Mouse (Mus musculus) kidney, adult 9 months (tissue): ENCODE data around the gene Pqlc2.

Experiments
- DNase-seq: peaks from one replicate; pipeline ENCODE4 v3.0.0; 2022

Gene Pqlc2

GRCm38 (mm10) chr4:139259302-139259871 lies 51.1 kb downstream of the Pqlc2 start:
- DNase-seq = no peak

- DNase-seq = no peak
Measured at GRCm38 (mm10) chr4:139258621-139259301, 51.7 kb downstream of the Pqlc2 start.

GRCm38 (mm10) chr4:139256708-139257107 lies 53.8 kb downstream of the Pqlc2 start:
- DNase-seq = no peak

GRCm38 (mm10) chr4:139256146-139256545 lies 54.4 kb downstream of the Pqlc2 start:
- no peak for DNase-seq

- DNase-seq = peak; percentile 36
Measured at GRCm38 (mm10) chr4:139253206-139253605, 57.3 kb downstream of the Pqlc2 start.

- DNase-seq = peak; percentile 88
Measured at GRCm38 (mm10) chr4:139252051-139252760, 58.3 kb downstream of the Pqlc2 start.

- no peak for DNase-seq
Measured at GRCm38 (mm10) chr4:139250886-139251285, 59.6 kb downstream of the Pqlc2 start.

- no peak for DNase-seq
Measured at GRCm38 (mm10) chr4:139250043-139250442, 60.5 kb downstream of the Pqlc2 start.

- no peak for DNase-seq
Measured at GRCm38 (mm10) chr4:139248736-139249135, 61.8 kb downstream of the Pqlc2 start.

- DNase-seq = no peak
Measured at GRCm38 (mm10) chr4:139247966-139248365, 62.5 kb downstream of the Pqlc2 start.

GRCm38 (mm10) chr4:139246130-139246877 lies 64.2 kb downstream of the Pqlc2 start:
- no peak for DNase-seq

GRCm38 (mm10) chr4:139245534-139245933 lies 65.0 kb downstream of the Pqlc2 start:
- no peak for DNase-seq

GRCm38 (mm10) chr4:139244766-139245165 lies 65.7 kb downstream of the Pqlc2 start:
- DNase-seq = no peak

- no peak for DNase-seq
Measured at GRCm38 (mm10) chr4:139244176-139244575, 66.3 kb downstream of the Pqlc2 start.
